ENCODE assay signal across 8 mouse cellular contexts in the genomic region with DNA sequence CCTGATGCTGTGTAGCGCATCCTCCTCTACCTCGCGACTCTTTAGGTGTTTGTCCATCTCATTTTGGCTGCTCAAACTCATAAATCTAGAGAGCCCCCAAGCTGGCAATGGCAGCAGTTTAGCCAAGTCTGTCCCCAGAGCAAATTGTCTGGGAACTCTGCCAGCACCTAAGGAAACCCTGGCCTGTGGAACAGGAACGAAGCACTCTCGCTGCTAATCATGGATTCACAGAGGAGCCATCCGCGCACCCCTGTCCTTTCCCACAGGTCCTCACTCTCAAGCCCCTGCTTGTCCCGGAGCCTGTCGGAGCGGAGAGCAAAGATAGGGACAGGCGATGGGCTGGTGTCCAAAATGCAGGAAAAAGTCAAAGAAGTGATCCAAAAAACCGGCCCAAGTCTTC.
DNase-seq lines count a peak whose midpoint lies in the region; ATAC-seq and TF ChIP-seq lines count a peak whose summit lies in the region.

No protein-coding gene starts in this region.

- H3K4me1 ChIP-seq in heart, embryonic 13.5 days: peaks cover 54% of the 10 kb centered on the region
- H3K4me1 ChIP-seq in stomach, postnatal 0 days (replicated peaks; ENCODE audit: control insufficient read depth, insufficient read depth): peaks cover 3% of the 10 kb centered on the region; the same call in 1 of the 2 replicates
- no peaks in the 10 kb centered on the region for H3K4me1 ChIP-seq in intestine, postnatal 0 days (replicated peaks; ENCODE audit: control insufficient read depth, insufficient read depth, low read length)

- no peak overlapping the region for H3K4me3 ChIP-seq in heart, embryonic 13.5 days
- no peak overlapping the region for H3K4me3 ChIP-seq in stomach, postnatal 0 days (ENCODE audit: low read depth, low read length)
- H3K4me3 ChIP-seq in intestine, postnatal 0 days (ENCODE audit: low read depth, low read length): no peak overlapping the region

- no peak for TF ChIP-seq EP300 in stomach, postnatal 0 days (optimal IDR thresholded peaks at IDR 0.05)

- no peak overlapping the region; the same call in 1 of the 2 replicates for H3K9ac ChIP-seq in heart, embryonic 13.5 days
- peak overlapping the region; percentile 18; the same call in 1 of the 2 replicates for H3K9ac ChIP-seq in stomach, postnatal 0 days (ENCODE audit: low read length)
- H3K9ac ChIP-seq in intestine, postnatal 0 days (ENCODE audit: low read depth, low read length): no peak overlapping the region

- peak; percentile 45 to 58 for DNase-seq in heart, adult 18-20 months
- no peak for DNase-seq in heart, postnatal 25 days (ENCODE audit: low spot score)
- DNase-seq in right cerebral cortex, postnatal 4 days: peak; percentile 15
- no peak for DNase-seq in right cerebral cortex, adult 18-20 months
- DNase-seq in stomach, postnatal 0 days (ENCODE audit: low spot score): no peak
- no peak for DNase-seq in thymus, postnatal 10 days (ENCODE audit: low spot score in 2 of 2)

- H3K9me3 ChIP-seq in heart, embryonic 13.5 days: no peaks in the 10 kb centered on the region
- no peaks in the 10 kb centered on the region for H3K9me3 ChIP-seq in stomach, postnatal 0 days (ENCODE audit: control insufficient read depth, low read length)
- H3K9me3 ChIP-seq in intestine, postnatal 0 days (ENCODE audit: control insufficient read depth): no peaks in the 10 kb centered on the region

- no peaks in the 10 kb centered on the region for H3K36me3 ChIP-seq in heart, embryonic 13.5 days
- no peaks in the 10 kb centered on the region for H3K36me3 ChIP-seq in stomach, postnatal 0 days (ENCODE audit: control insufficient read depth, insufficient read depth, low read length)
- no peaks in the 10 kb centered on the region for H3K36me3 ChIP-seq in intestine, postnatal 0 days (ENCODE audit: control insufficient read depth, insufficient read depth)

- 40% methylated on average over 12 of the region's 12 CpGs for WGBS in heart, embryonic 13.5 days
- 51% methylated on average over 12 of the region's 12 CpGs for WGBS in stomach, postnatal 0 days
- WGBS in intestine, postnatal 0 days: 55% methylated on average over 12 of the region's 12 CpGs

- no peak for ATAC-seq in heart, embryonic 13.5 days (ENCODE audit: extremely low read depth, insufficient number of reproducible peaks, low FRiP score, low TSS enrichment)
- no peak for ATAC-seq in stomach, postnatal 0 days (ENCODE audit: low FRiP score, low TSS enrichment)
- ATAC-seq in intestine, postnatal 0 days: no peak

- H3K4me2 ChIP-seq in heart, embryonic 13.5 days: 0 out of 2 replicates have a peak overlapping the region, but pooled peaks have one; percentile 3
- H3K4me2 ChIP-seq in stomach, postnatal 0 days (replicated peaks; ENCODE audit: low read depth): no peak overlapping the region
- H3K4me2 ChIP-seq in intestine, postnatal 0 days (replicated peaks; ENCODE audit: low read depth): no peak overlapping the region

- intact Hi-C loops in heart, postnatal 25 days (cut with DNase I): no loop called here

- H3K27me3 ChIP-seq in heart, embryonic 13.5 days (replicated peaks): no peaks in the 10 kb centered on the region
- H3K27me3 ChIP-seq in stomach, postnatal 0 days (ENCODE audit: control insufficient read depth, insufficient read depth, low read length): no peaks in the 10 kb centered on the region
- H3K27me3 ChIP-seq in intestine, postnatal 0 days (replicated peaks; ENCODE audit: control insufficient read depth, insufficient read depth, low read length): no peaks in the 10 kb centered on the region

- TF ChIP-seq CTCF in stomach, postnatal 0 days (IDR thresholded peaks at IDR 0.05; ENCODE audit: low read depth): no peak
- no peak for TF ChIP-seq CTCF in intestine, postnatal 0 days (IDR thresholded peaks at IDR 0.05; ENCODE audit: low read depth)

- H3K27ac ChIP-seq in heart, embryonic 13.5 days (replicated peaks): peak overlapping the region; percentile 34; the same call in 1 of the 2 replicates
- peak overlapping the region; percentile 58 for H3K27ac ChIP-seq in stomach, postnatal 0 days (replicated peaks)
- no peak overlapping the region for H3K27ac ChIP-seq in intestine, postnatal 0 days (ENCODE audit: low read depth, low read length)

Comparison
In these comparisons a context has a peak if more than half of its experiments do, and no peak if none do; other contexts are left out.
1. DNase-seq: peak in heart, adult 18-20 months (2 of 2) and right cerebral cortex, postnatal 4 days (single experiment); none in heart, postnatal 25 days (single experiment), right cerebral cortex, adult 18-20 months (single experiment), stomach, postnatal 0 days (single experiment) and thymus, postnatal 10 days (0 of 2).